Mouse (Mus musculus) mouse trophoblast stem cell (cell line): ENCODE measurements around the gene Btbd19.

Source experiments
- in situ Hi-C, 2 experiments: fragments of 300-500 bp; cut with MseI, MboI; formaldehyde crosslinking; loops; 2 replicates in 1 of 2; 3 replicates in 1 of 2; pipeline ENCODE4 v1.15.1; 2025

Gene Btbd19

DNA sequence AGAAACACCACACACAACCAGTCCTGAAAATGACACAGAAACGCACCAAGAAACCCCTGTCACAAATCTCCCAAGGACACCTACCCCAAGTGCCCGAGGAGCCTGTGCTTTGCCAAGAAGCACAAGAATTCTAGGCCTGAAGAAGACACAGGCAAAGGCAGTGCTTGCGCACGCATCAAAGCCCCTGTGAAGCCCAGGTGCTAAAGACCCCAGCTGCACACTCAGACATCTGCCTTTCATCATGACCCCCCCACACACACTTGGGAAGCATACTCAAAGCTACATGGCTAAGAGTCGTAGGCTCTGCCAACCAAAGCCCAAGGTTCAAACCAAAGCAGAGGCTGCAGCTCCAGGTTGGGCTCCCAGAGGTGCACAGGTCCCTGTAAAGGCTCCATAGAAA, 9.9 kb downstream of the Btbd19 start:
- in situ Hi-C loops: no loop called here

- in situ Hi-C loops: no loop called here
These were observed 12.3 kb downstream of the Btbd19 start for GRCm38 (mm10) chr4:117113237-117113636.

DNA sequence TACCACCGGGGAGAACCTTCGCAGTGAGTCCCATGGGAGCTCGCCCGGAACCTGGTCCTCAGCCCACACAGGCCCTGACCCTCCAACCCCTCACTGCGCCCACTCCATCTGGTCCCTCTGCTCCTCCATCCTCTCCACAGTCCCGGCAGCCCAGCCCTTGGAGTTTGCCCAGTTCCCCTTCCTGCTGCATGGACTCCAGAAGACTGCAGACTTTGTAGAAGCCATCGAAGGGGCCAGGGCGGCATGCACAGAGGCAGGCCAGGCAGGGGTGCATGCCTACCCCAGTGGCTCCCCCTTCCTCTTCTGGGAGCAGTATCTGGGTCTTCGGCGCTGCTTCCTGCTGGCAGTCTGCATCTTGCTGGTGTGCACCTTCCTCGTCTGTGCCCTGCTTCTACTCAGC, 14.5 kb downstream of the Btbd19 start:
- in situ Hi-C loops: no loop called here

DNA sequence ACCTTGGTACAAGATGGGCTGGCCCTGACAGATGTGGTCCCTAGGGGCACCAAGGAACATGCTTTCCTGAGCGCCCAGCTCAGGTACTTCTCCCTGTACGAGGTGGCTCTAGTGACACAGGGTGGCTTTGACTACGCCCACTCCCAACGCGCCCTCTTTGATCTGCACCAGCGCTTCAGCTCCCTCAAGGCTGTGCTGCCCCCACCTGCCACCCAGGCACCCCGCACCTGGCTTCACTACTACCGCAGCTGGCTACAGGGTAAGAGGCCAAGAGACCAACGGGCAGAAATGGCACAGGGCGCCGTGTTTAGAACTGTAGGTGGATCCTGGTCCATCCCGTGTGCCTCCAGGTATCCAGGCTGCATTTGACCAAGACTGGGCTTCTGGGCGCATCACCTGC, 15.3 kb downstream of the Btbd19 start:
- in situ Hi-C loops: no loop called here

- in situ Hi-C loops: no loop called here
These were observed 16.2 kb downstream of the Btbd19 start for GRCm38 (mm10) chr4:117109330-117109729.

DNA sequence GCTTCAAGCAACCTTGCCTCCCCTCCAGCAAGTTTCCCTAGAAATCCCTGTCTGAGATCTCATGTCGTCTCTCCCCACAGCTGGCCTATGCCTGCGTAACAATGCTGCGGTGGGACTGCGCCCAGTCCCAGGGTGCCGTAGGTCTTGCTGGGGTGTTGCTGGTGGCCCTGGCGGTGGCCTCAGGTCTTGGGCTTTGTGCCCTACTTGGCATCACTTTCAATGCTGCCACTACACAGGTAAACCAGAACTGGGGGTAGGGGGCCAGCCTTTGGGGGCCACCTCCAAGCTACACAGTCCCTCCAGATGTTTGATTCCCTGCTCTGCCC, 17.0 kb downstream of the Btbd19 start:
- in situ Hi-C loops: no loop called here

DNA sequence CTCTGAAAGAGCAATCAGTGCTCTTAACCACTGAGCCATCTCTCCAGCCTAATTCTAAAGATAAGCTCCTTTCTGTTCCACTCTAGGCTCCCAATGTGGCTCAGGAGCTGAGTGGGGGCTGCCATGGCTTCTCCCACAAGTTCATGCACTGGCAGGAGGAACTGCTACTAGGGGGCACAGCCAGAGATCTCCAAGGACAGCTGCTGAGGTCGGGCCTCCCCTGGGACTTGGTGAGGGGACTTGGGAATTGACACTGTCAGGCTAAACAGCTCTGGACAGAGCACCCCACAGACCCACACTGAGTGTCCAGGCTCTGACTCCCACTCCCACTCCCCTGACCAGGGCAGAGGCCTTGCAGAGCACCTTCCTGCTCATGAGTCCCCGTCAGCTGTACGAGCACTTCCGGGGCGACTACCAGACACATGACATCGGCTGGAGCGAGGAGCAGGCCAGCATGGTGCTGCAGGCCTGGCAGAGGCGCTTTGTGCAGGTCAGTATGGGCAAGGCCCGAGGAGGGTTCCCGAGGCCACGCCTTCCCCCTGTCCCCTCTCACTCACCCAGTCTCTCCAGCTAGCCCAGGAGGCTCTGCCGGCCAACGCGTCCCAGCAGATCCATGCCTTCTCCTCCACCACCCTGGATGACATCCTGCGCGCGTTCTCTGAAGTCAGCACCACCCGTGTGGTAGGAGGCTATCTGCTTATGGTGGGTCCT, 17.6 kb downstream of the Btbd19 start:
- in situ Hi-C loops: no loop called here

DNA sequence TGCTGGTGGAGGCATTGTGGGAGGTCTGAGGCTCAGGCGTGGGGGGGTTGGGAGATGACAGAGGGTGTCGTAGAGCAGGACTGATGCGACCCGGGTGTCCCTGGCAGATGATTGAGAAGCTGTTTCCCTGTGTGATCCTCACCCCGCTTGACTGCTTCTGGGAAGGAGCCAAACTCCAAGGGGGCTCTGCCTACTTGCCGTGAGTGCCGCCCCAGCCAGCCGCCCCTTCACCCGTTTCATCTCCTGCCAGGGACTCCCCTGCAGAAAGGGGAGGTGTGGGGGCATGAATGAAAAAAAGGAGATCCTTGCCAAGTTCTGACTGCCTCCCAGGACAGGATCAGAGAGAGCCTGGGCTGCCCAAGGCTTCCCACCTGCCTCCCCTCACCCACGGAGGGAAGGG, 20.4 kb downstream of the Btbd19 start:
- in situ Hi-C loops: no loop called here

DNA sequence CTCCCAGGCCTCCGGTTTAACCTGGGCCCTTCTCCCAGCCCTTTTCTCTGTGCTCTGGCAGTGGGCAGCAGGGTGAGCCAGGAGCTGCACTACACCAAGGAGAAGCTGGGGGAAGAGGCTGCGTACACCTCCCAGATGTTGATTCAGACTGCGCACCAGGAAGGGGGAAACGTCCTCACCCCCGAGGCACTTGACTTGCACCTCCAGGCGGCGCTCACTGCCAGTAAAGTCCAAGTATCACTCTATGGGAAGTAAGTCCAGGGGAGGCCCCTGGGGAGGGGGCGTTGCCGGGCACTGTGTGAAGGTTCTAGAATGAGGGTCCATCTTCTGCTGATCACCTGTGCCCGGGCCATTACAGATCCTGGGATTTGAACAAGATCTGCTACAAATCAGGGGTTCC, 20.9 kb downstream of the Btbd19 start:
- in situ Hi-C loops: loop anchor here (5.0 kb wide), 2 partner anchors 33 to 38 kb away; no protein-coding TSS in a partner anchor

GRCm38 (mm10) chr4:117101218-117101617, 24.3 kb downstream of the Btbd19 start:
- in situ Hi-C loops: loop anchor here (5.0 kb wide), 2 partner anchors 36 to 41 kb away; no protein-coding TSS in a partner anchor

DNA sequence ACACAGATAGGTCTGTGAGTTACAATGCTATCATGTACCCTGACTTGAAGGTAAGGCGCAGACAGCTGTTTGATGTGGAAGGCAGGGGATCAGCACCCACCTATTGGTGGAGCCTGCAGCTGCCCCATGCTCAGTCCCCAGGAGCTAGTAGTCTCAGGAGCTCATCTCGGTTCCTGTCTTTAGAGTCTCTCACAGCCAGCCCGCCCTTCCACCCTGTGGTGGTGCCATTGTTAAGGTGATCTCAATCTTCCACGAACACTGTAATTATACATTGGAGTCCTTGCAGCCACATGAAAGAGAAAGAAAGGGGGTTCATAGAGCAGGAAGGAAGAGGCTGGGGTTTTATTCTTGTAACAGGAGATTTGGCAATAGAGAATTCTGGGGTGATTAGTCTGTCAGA, 25.5 kb downstream of the Btbd19 start:
- in situ Hi-C loops: loop anchor here (5.0 kb wide), 2 partner anchors 37 to 42 kb away; no protein-coding TSS in a partner anchor

DNA sequence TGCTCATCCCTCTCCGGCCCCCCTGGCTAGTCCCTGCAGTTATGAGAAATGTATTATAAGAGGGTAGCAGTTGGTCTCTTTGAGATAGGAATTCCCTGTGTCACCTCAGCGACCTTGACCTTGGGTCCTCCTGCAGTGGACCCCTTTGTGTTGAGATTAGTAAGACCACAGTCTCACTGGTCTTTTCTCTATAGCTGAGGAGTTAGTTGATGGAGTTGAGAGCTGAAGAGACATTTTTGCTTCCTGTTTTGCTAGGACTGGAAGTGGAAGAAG, 26.8 kb downstream of the Btbd19 start:
- in situ Hi-C loops: no loop called here

DNA sequence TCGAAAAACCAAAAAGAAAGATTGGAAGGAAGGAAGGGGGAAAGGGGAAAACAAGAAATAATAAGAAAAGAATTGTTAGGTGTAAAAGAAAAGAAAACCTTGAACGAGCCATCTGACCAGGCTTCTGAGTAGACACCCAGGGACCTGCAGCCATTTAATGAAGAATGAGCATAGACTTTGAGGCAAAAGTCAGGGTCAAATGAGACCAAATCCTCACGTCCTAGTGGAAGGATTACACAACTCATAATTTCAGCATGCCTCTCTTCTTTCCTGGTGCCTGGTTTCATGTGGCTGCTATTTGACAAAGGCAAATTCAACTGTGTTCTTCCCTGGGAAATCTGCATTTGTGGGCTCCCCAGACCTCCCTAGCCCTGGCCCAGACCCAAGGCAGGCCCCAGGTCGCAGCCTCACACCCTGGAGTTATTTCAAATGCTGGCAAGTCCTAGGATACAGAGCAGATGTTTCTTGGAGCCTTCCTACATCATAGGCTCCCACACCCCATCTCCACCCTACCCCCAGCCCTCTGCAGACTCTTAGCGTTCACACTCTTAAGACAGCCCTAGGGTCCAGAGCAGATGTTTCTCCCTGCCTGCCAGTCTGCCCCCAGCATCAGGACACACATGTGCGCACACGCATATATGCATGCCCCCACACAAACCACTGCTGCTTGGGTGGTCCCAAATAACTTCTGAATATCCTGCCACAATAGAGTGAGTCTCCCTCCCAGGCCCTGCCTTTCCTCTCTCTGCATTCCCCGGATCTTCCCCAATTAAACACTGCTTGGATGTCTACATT, 27.4 kb downstream of the Btbd19 start:
- in situ Hi-C loops: no loop called here

DNA sequence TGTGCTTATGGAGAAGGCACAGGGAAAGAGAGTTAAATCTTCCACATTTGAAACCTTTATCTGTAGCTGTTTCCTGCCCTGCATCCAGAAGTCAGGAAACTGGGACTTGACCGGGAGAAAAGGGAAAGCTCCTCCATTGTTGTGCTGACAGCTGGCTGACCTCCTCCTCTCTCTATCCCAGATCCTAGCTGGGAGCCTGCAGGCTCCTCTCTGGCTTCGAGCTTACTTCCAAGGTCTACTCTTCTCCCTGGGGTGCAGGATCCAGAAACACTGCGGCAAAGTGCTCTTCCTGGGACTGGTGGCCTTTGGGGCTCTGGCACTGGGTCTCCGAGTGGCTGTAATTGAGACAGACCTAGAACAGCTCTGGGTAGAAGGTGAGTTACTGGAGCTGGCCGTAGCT, 28.9 kb downstream of the Btbd19 start:
- in situ Hi-C loops: no loop called here

DNA sequence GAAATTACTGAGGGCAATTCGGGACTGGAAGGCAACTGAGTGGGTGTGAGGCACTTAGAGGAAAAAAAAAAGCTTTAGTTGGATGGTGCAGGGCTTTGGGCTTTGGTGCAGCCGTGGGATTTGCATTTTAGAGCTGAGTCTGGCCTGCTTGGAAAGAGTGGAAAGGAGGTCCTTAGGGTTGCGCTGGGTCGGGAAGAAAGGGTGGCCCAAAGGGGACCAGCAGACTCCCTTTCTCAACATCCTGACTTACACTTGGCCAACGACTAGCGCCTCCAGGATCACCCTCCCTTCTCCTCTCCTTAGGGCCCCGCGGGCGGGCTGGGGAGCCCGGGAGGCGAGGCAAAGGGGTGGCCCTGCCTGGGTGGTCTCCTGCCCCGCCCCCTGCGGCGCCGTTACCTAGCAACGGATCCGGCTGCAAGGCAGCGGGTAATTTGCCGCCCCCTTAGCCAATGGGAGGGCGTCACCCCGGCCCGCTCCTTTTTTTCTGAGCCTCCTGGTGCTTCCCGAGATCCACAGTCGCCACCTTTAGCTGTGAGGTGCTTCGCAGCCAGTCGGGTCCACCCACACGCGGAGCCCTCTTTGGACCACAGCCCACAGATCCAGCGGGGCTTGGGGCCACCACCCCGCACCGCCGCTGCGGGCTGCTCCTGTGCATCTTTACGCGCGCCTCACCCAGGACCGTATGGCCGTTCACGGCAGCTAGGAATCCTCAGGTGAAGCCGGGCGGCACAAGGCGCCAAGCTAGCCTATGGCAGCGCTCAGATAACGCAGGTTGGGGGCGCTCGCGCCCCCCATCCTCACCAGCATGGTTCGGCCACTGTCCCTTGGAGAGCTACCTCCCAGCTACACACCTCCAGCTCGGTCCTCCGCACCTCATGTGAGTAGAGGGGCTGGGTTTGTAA, 29.7 kb downstream of the Btbd19 start, which contains the start of gene Ptch2:
Gene Ptch2 (plus strand): TSS at position 525 of the 902 bp plus-strand sequence.
- in situ Hi-C loops: no loop called here

- in situ Hi-C loops: no loop called here
These were observed 30.7 kb downstream of the Btbd19 start for GRCm38 (mm10) chr4:117094626-117095361.

- in situ Hi-C loops: no loop called here
These were observed 34.9 kb downstream of the Btbd19 start for GRCm38 (mm10) chr4:117090586-117090985.

- in situ Hi-C loops: no loop called here
These were observed 37.4 kb downstream of the Btbd19 start for GRCm38 (mm10) chr4:117087948-117088640.

- in situ Hi-C loops: no loop called here
These were observed 54.3 kb downstream of the Btbd19 start for GRCm38 (mm10) chr4:117071183-117071582.

DNA sequence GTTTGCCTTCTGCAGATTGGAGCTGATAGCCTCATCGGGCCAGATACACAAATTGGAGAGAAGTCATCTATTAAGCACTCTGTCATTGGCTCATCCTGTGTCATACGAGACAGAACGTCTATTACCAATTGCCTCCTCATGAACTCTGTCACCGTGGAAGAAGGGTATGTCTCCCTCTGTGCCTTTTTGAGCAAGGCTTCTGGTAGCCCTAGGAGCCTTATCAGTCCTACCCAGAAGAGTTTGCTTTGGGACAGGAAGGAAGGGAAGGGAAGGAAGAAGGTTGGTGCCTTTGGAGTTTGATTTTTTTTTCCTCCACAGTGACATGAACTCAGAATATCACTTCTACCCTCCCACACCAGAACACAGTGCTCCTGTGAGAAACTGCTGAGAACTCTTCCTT, 54.9 kb downstream of the Btbd19 start:
- in situ Hi-C loops: no loop called here

GRCm38 (mm10) chr4:117069647-117070046, 55.9 kb downstream of the Btbd19 start:
- in situ Hi-C loops: no loop called here
